Mouse (Mus musculus): Measurements from ENCODE around the gene Tnp2. TPM values are rescaled to one million over a fixed set of nuclear protein-coding genes. Genes with fewer than 3 reads are reported as not detected.
"Not testable (repeated sequence)": the region's sequence is repeated elsewhere in the genome, so short reads cannot be mapped to it uniquely, and the experiment has no call there.

The Tnp2 gene
- polyA plus RNA-seq, 1 experiment from 2014 or later, result not detected

DNA sequence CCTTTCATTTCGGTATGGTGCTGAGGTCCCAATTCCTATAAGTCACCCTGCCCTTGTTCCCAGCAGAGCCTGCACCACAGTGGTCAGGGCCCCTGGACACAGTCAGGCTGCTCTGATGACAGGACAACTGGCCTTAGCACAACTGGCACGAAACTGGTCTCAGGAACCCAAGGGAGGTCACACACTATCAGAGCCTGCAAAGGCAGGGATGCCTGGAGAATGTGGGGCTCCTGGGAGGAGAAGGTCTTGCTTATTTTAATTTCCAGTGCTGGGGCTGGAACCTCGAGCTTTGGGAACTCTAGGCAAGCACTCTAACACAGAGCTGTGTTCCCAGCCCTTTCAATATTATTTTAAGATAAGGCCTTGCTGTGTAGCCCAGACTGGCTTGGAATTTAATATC lies 31.5 kb upstream of the Tnp2 start:
- no peak overlapping the region for H3K4me3 ChIP-seq (replicated peaks)
- H3K27ac ChIP-seq, result no peak overlapping the region
- H3K9ac ChIP-seq, result no peak overlapping the region
- no peaks in the 10 kb centered on the region for H3K4me1 ChIP-seq
- H3K27me3 ChIP-seq, result no peaks in the 10 kb centered on the region
- no peaks in the 10 kb centered on the region for H3K36me3 ChIP-seq (replicated peaks)
- ATAC-seq (ENCODE audit: low FRiP score), result no peak
- no peaks in the 10 kb centered on the region for H3K9me3 ChIP-seq
- H3K4me2 ChIP-seq, result no peak overlapping the region
- WGBS, result 66% methylated on average over 3 of the region's 3 CpGs

DNA sequence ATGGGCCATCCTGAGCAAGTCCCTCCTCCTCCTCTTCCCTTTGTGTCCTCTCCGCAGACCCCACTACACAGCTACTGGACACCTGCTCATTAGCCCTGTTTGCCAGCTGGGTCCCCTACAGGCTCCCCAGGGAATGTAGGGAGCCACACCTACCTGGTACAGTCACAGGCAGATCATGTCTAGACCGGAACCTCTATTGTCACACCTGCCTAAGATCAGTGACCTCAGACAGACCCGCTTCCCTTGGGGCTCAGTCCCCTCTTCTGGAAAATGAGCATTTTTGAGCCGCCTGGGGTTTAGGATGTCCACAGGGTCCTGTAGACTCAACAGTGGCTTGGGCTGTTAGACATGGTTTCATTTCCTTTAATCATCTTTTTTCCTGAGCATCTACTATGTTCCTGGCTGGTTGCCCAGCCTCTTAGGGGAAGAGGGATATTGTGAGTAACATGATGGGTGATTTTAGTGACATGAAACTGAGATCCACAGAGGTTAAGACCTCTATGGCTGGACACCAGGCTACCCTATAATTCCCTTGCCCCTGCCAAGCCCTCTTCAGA lies 30.2 kb upstream of the Tnp2 start:
- Histone ChIP-seq H3K4me3 (replicated peaks) (no peak overlapping the region), H3K9ac (no peak overlapping the region), H3K4me2 (no peak overlapping the region), H3K4me1 (no peaks in the 10 kb centered on the region), H3K27me3 (no peaks in the 10 kb centered on the region), H3K9me3 (no peaks in the 10 kb centered on the region), H3K36me3 (replicated peaks) (no peaks in the 10 kb centered on the region), H3K27ac (no peak overlapping the region)
- 85% methylated on average over 4 of the region's 4 CpGs for WGBS
- no peak for ATAC-seq (ENCODE audit: low FRiP score)

DNA sequence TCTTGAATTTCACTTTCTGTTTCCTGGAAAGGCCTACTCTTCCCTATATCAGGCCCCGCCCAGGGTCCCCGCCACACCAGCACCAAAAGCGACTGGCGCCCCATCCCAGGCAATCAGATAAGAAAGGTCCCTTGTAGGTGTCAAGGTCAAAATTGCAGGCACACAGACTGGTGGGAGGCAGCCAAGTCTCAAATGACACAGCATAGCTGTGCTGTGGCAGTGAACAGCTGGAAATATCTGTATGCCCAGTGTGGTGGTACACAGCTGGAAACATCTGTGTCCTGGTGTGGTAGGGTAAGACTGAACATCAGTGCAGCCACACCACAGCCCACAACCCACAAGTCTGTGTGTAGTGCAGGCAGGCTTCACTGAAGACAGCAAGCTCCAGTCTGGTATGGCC lies 26.4 kb upstream of the Tnp2 start:
- H3K27ac ChIP-seq, result no peak overlapping the region
- H3K9me3 ChIP-seq, result no peaks in the 10 kb centered on the region
- no peak overlapping the region for H3K4me2 ChIP-seq
- WGBS, result 91% methylated on average over 4 of the region's 4 CpGs
- no peak for ATAC-seq (ENCODE audit: low FRiP score)
- no peaks in the 10 kb centered on the region for H3K4me1 ChIP-seq
- no peak overlapping the region for H3K4me3 ChIP-seq (replicated peaks)
- no peak overlapping the region for H3K9ac ChIP-seq
- no peaks in the 10 kb centered on the region for H3K36me3 ChIP-seq (replicated peaks)
- no peaks in the 10 kb centered on the region for H3K27me3 ChIP-seq

DNA sequence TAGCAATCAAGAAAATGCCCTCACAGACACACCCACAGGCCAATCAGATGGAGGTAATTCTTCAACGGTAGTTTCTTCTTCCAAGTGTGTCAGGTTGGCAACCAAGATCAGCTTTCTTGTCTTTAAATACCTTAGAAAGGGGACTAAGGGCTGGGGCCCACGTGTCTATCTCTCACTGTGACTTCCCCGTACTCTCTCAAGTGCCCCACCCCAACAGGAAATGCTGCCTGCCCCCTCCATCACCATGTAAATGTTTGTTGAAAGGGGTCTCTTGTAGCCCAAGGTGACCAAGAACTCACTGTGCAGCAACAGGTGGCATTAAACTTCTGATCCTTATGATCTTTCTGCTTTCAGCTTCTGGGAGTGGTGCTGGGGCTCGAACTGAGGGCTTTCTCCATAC lies 25.3 kb upstream of the Tnp2 start:
- WGBS, result 79% methylated on average over 4 of the region's 4 CpGs

DNA sequence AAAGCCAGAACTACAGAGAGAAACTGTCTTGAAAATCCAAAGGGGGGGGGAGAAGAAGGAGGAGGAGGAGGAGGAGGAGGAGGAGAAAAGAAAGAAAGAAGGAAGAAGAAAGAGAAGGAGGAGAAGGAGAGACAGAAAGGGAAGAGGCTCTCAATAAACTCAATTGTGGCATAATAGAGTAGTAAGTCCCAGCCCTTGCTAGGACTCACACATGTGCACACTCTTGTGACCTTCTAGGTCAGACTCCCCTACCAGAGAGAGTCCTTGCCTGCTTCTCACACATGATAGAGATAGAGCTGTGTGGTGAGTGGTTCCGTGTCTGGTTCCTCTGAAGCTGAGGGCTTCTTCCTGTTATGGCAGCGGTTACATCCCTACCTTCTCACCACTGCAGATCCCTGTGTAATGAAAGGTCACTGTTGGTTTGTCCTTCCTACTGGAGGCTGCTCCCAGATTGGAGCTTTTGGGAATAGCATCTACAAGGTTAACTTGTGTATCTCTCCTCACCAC lies 24.5 kb upstream of the Tnp2 start, which contains the start of gene Gm11172:
Gene Gm11172 (plus strand): TSS at position 51 of the 507 bp plus-strand sequence.
- H3K27me3 ChIP-seq, result no peaks in the 10 kb centered on the region

More for the DNA sequence above, 25.3 kb upstream of the Tnp2 start:
- no peaks in the 10 kb centered on the region for H3K9me3 ChIP-seq
- H3K36me3 ChIP-seq (replicated peaks), result no peaks in the 10 kb centered on the region
- no peak overlapping the region for H3K9ac ChIP-seq
- no peaks in the 10 kb centered on the region for H3K4me1 ChIP-seq
- no peak overlapping the region for H3K4me2 ChIP-seq
- no peak overlapping the region for H3K4me3 ChIP-seq (replicated peaks)
- no peaks in the 10 kb centered on the region for H3K27me3 ChIP-seq
- no peak overlapping the region for H3K27ac ChIP-seq
- ATAC-seq (ENCODE audit: low FRiP score), result no peak

DNA sequence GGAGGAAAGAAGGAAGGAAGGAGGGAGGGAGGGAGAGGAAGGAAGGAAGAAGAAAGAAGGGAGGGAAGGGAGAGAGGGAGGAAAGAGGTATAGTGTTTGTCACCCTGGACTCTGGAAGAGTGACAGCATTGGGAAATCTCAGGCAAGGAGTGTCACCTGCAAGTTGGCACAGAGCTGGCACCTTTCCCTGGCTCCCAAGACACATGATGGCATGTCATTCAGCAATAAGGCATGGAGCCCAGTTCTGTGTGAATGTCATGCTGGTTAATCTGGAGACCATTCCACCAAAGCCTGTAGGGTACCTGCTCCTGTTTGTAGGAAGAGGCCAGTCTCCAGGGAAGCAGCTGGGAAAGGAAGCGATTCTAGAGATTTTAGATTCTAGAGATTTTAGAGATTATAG lies 21.9 kb upstream of the Tnp2 start:
- H3K4me1 ChIP-seq, result no peaks in the 10 kb centered on the region
- no peak overlapping the region for H3K27ac ChIP-seq
- H3K9me3 ChIP-seq, result no peaks in the 10 kb centered on the region
- no peak overlapping the region for H3K4me3 ChIP-seq (replicated peaks)
- no peak overlapping the region for H3K4me2 ChIP-seq
- H3K36me3 ChIP-seq (replicated peaks), result no peaks in the 10 kb centered on the region
- WGBS, result 92% methylated on average over 1 of the region's 1 CpGs
- H3K27me3 ChIP-seq, result no peaks in the 10 kb centered on the region
- H3K9ac ChIP-seq, result no peak overlapping the region
- ATAC-seq (ENCODE audit: low FRiP score), result no peak

More for the DNA sequence above, 24.5 kb upstream of the Tnp2 start, which contains the start of gene Gm11172:
- Histone ChIP-seq H3K9ac (no peak within 1 kb of the TSS), H3K4me1 (no peaks in the 10 kb centered on the region), H3K4me3 (replicated peaks) (no peak within 1 kb of the TSS), H3K4me2 (no peak within 1 kb of the TSS), H3K36me3 (replicated peaks) (no peaks in the 10 kb centered on the region), H3K27ac (no peak within 1 kb of the TSS), H3K9me3 (no peaks in the 10 kb centered on the region)
- no peak for ATAC-seq (ENCODE audit: low FRiP score)
- 83% methylated on average over 2 of the region's 2 CpGs for WGBS

DNA sequence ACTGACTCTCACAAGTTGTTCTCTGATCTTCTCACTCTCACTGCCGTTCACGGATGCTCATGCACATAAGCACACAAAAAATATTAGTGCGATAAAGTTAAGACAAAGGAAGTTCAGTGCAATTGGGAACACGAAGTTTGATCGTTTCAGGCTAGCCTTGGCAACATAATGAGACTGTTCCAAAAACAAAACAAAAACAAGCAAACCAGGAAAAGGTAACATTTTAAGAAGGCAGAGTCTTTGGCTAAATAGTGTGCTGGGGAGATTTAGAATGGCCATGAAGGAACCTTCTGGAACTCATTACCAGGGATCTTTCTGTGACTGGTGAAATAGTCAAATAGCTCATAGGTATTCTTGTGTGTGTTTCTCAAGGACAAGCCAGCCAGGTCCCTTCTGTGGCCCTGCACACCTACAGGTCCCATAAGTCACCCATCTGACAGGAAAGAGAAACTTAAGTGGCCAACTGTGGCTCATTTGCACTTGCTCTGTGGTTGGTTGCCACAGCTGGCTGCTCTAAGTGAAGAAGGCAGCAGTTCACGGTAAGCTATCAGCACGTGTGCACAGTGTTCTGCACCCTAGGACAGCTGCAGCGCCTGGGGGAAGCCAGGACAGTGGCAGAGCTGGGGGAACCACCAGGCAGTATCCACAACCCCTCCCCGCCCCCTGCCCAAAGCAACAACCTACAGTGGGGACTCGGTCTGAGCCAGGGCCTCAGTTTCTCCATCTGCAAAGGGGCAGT lies 17.5 kb upstream of the Tnp2 start, which contains the start of gene Prm1:
Gene Prm1 (minus strand): TSS at position 51 of the 739 bp plus-strand sequence.
- no peak for ATAC-seq (ENCODE audit: low FRiP score)
- WGBS, result 83% methylated on average over 10 of the region's 10 CpGs
- Histone ChIP-seq H3K9ac (no peak within 1 kb of the TSS), H3K27ac (no peak within 1 kb of the TSS), H3K9me3 (no peaks in the 10 kb centered on the region), H3K4me3 (replicated peaks) (no peak within 1 kb of the TSS), H3K36me3 (replicated peaks) (no peaks in the 10 kb centered on the region), H3K27me3 (0 out of 2 replicates have a peak, but pooled peaks cover 4% of the 10 kb centered on the region), H3K4me1 (no peaks in the 10 kb centered on the region), H3K4me2 (no peak within 1 kb of the TSS)

DNA sequence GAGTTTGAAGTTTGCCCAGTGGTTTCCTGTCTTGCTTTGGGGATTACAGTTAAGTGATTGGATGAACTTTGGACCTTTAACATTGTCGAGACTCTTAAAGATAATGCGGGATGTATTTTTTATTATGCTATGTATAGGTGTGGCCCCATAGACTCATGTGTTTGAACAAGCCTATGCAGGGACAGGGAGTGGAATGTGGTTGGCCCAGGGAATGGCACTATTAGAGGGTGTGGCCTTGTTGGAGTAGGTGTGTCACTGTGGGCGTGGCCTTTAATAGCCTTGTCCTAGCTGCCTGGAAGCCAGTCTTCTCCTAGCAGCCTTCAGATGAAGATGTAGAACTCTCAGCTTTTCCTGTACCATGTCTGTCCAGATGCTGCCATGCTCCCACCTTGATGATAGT lies 14.0 kb upstream of the Tnp2 start:
- H3K9me3 ChIP-seq; H3K27ac ChIP-seq; H3K4me1 ChIP-seq; H3K9ac ChIP-seq; H3K27me3 ChIP-seq; H3K4me3 ChIP-seq (replicated peaks); ATAC-seq (ENCODE audit: low FRiP score); H3K36me3 ChIP-seq (replicated peaks); H3K4me2 ChIP-seq: not testable (repeated sequence)
- 86% methylated on average over 3 of the region's 3 CpGs for WGBS

DNA sequence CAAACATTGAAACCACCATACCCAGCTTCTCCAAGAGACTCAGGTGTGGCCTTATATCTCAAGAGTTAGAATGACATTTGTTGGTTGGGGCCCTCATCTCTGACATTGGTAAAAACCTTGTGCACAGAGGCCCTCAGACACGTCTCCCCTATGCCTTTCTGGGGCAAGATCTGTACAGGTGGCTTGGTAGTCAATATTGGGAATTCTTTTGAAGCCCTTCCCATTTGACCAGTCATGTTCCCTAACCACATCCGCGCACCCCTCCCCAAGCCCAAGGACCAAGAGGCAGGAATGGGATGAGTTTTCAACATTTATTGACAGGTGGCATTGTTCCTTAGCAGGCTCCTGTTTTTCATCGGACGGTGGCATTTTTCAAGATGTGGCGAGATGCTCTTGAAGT lies 7.6 kb upstream of the Tnp2 start, which contains the start of gene Prm2:
Gene Prm2 (minus strand): TSS at position 101 of the 400 bp plus-strand sequence.
- Histone ChIP-seq H3K9me3 (no peaks in the 10 kb centered on the region), H3K4me1 (no peaks in the 10 kb centered on the region), H3K27ac (no peak within 1 kb of the TSS), H3K4me2 (no peak within 1 kb of the TSS), H3K27me3 (peaks cover 12% of the 10 kb centered on the region), H3K9ac (no peak within 1 kb of the TSS), H3K36me3 (replicated peaks) (no peaks in the 10 kb centered on the region), H3K4me3 (replicated peaks) (no peak within 1 kb of the TSS)
- 80% methylated on average over 6 of the region's 6 CpGs for WGBS
- ATAC-seq (ENCODE audit: low FRiP score), result no peak

DNA sequence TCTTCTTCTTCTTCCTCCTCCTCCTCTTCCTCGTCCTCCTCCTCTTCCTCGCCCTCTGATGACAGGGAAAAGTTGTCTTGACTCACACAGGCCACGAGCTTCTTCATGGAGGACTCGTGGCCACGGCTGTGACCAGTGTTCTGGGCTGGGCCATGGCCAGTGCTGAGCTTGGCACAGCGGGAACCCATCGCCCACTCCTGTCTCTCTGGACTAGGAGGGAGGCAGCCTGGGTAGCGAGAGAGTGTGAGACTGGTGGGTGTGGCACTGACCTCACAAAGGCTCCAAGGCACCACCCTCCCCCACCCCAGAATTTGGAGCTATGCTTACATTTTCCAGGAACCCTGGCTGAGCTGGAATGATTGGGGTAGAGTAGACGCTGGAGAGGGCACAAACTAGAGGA lies 2.2 kb upstream of the Tnp2 start, which contains the start of gene Prm3:
Gene Prm3 (minus strand): TSS at position 213 of the 400 bp plus-strand sequence.
- WGBS, result 82% methylated on average over 9 of the region's 9 CpGs

DNA sequence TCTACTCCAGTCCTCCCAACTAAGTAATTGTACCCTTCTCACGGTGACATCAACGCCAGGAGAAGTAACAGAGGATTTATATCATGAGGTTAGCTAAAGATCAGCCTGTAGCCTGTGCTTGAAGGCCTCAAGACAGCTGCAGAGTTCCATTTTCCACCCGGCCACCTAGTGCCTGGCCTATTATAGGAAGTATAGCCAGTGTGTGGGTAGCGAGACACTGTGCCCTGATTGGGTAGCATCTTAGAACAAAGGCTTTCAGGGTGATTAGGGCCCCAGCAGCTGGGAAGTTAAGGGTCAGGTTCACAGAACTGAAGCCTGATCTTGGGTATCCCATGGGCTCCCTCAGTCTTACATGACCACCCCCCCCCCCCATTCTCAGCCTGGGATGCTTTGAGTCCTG lies 406 bp upstream of the Tnp2 start:
- no peak overlapping the region for H3K9ac ChIP-seq
- WGBS, result 37% methylated on average over 4 of the region's 4 CpGs
- H3K4me1 ChIP-seq, result peaks cover 16% of the 10 kb centered on the region
- H3K9me3 ChIP-seq, result no peaks in the 10 kb centered on the region
- no peaks in the 10 kb centered on the region for H3K36me3 ChIP-seq (replicated peaks)
- ATAC-seq (ENCODE audit: low FRiP score), result no peak
- peaks cover 11% of the 10 kb centered on the region for H3K27me3 ChIP-seq
- no peak overlapping the region for H3K27ac ChIP-seq
- H3K4me2 ChIP-seq, result no peak overlapping the region
- no peak overlapping the region for H3K4me3 ChIP-seq (replicated peaks)

More for the DNA sequence above, 2.2 kb upstream of the Tnp2 start, which contains the start of gene Prm3:
- H3K9ac ChIP-seq, result no peak within 1 kb of the TSS
- peaks cover under 1% of the 10 kb centered on the region; the same call in 1 of the 2 replicates for H3K27me3 ChIP-seq
- H3K27ac ChIP-seq, result no peak within 1 kb of the TSS
- no peak within 1 kb of the TSS for H3K4me3 ChIP-seq (replicated peaks)
- no peaks in the 10 kb centered on the region for H3K36me3 ChIP-seq (replicated peaks)
- no peaks in the 10 kb centered on the region for H3K9me3 ChIP-seq
- no peak within 1 kb of the TSS for H3K4me2 ChIP-seq
- no peak for ATAC-seq (ENCODE audit: low FRiP score)
- peaks cover 9% of the 10 kb centered on the region; the same call in 1 of the 2 replicates for H3K4me1 ChIP-seq

DNA sequence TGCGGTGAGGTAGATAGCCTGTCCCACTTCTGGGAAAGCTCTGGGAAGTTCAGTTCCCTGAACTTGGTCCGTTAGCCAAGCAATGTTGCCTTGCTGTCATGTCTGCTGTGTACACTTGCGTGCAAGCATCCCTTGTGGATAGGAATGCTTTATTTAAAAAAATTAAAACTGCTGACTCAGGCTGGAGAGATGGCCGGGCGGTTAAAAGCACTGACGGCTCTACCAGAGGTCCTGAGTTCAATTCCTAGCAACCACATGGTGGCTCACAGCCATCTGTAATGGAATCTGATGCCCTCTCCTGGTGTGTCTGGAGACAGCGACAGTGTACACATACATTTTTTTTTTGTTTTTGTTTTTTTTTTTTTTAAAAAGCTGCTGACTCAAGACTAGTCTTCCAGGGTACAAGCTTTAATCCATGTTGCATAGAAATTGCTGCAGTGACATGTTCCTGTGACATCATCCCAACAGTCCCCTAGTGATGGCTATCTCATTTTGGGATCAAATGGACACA lies 857 bp downstream of the Tnp2 start:
- Histone ChIP-seq H3K4me1 (peaks cover 21% of the 10 kb centered on the region), H3K4me2 (no peak overlapping the region), H3K9ac (no peak overlapping the region), H3K27ac (no peak overlapping the region), H3K36me3 (replicated peaks) (no peaks in the 10 kb centered on the region), H3K4me3 (replicated peaks) (no peak overlapping the region), H3K27me3 (peaks cover 23% of the 10 kb centered on the region), H3K9me3 (no peaks in the 10 kb centered on the region)
- WGBS, result 90% methylated on average over 7 of the region's 7 CpGs
- no peak for ATAC-seq (ENCODE audit: low FRiP score)

Measured in forebrain, embryonic 12.5 days (tissue).